Mouse (Mus musculus) kidney, postnatal 0 days (tissue): ENCODE measurements around the gene Cilp2. TPM values are rescaled to one million over a fixed set of nuclear protein-coding genes. Genes with fewer than 3 reads are reported as not detected.
A peak's percentile ranks its signal among the peaks of the same experiment; 100 is the strongest.

Experiments
- ATAC-seq: fragments of 200-750 bp; cut with Nextera tagmentation; replicated peaks from 2 replicates; pipeline ENCODE4 v1.8.0; 2017; ENCODE audit warnings: low read depth, moderate number of reproducible peaks, moderate TSS enrichment, moderate library complexity; ENCODE audit not compliant: low FRiP score
- DNase-seq: peaks from one replicate; pipeline ENCODE4 v3.0.0-alpha.2; 2016; ENCODE audit warnings: low spot score
- H3K27ac ChIP-seq: fragments of 300-500 bp; sonication (generic); 2 replicates; pipeline ENCODE4 v1.5.1; 2014; ENCODE audit warnings: mild to moderate bottlenecking
- H3K27me3 ChIP-seq: fragments of 300-500 bp; sonication (generic); 2 replicates; pipeline ENCODE4 v1.6.1; 2014; ENCODE audit warnings: low read length, mixed read lengths; ENCODE audit not compliant: insufficient read depth
- H3K36me3 ChIP-seq: fragments of 300-500 bp; sonication (generic); 2 replicates; pipeline ENCODE4 v1.6.1; 2014; ENCODE audit warnings: low read length, mixed read lengths; ENCODE audit not compliant: insufficient read depth
- H3K4me1 ChIP-seq: fragments of 300-500 bp; sonication (generic); replicated peaks from 2 replicates; pipeline ENCODE4 v1.6.1; 2014; ENCODE audit warnings: antibody characterized with exemption, low read length, mixed read lengths; ENCODE audit not compliant: insufficient read depth
- H3K4me2 ChIP-seq: fragments of 300-500 bp; sonication (generic); 2 replicates; pipeline ENCODE4 v1.6.1; 2014; ENCODE audit warnings: mild to moderate bottlenecking, low read length, moderate library complexity, mixed read lengths
- H3K4me3 ChIP-seq: fragments of 300-500 bp; sonication (generic); replicated peaks from 2 replicates; pipeline ENCODE4 v1.5.1; 2014; ENCODE audit warnings: low read depth, low read length
- H3K9ac ChIP-seq: fragments of 300-500 bp; sonication (generic); 2 replicates; pipeline ENCODE4 v1.6.1; 2014; ENCODE audit warnings: low read depth, low read length
- H3K9me3 ChIP-seq: fragments of 300-500 bp; sonication (generic); replicated peaks from 2 replicates; pipeline ENCODE4 v1.6.1; 2016; ENCODE audit warnings: low read length, inconsistent platforms, mixed read lengths
- CTCF ChIP-seq: IDR thresholded peaks from 2 replicates; pipeline ENCODE4 v1.5.1; 2016; ENCODE audit warnings: antibody characterized with exemption, low read depth, mild to moderate bottlenecking, moderate library complexity
- WGBS: fragments of 180-500 bp; shearing (Covaris S2); extraction: QIAGEN DNeasy Blood & Tissue Kit; methylation state at CpG from one replicate; pipeline ENCODE4 v1.1.7; 2014; 5-methylcytosine and 5-hydroxymethylcytosine counted together
- polyA plus RNA-seq: library from polyadenylated mRNA; unstranded; fragments of >200 nt; fragmentation: Nextera tagmentation; extraction: Ambion mirVana; gene quantifications from 2 replicates; pipeline ENCODE4 v1.2.1, GENCODE M21; 2015

Cilp2 gene
- 0.69 and 0.75 TPM in 2 replicates for polyA plus RNA-seq

DNA sequence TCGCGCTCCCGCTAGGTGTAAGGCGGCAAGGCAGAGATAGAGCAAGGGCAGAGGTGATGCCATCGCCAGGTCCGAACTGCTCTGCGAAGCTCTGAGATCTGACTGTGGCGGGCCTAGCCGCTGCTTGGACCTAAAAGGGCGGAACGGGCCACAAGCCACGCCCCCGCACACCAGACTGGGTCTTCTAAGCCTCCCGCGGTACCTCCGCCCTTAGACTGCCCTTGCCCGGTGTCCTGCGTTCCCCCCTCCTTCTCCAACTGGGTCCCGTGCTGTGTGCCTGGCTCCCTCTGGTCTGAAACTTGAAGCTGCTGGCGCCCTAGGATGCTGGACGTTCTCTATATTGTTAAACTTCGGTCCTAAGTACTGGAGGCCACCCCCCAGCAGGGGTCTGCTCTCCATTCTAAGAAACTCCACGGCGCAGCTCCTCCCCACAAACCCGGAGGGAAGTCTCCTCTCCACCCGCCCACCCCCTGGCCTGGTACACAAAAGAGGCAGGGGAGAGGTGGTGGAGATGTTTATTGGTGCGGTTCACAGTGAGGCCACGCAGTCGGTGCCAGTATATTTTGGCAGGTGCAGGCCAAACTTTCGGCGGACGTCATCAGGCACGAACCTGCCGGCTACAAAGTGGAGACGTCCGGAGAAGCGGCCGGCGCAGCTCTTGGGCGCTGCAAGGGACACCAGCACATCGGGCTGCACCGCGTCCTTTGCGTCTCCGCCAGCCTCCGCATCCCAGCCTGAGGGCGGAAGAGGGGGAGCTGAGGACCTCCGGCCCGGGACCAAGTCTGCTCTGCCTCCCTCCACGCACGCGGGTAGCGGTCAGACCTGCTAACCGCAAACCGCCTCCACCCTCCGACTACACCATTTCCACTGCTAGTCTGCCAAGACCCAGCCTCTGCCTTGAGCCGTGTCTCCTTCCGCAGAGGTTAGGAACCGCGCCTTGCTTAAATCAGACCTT, at the start of gene Cilp2:
Gene Cilp2, minus strand, starts transcription at position 399 of the 955 bp plus-strand sequence.
- peak; percentile 26; the same call in 1 of the 2 replicates for ATAC-seq
- peak; percentile 46 for DNase-seq
- peak within 1 kb of the TSS; percentile 35; the same call in 1 of the 2 replicates for H3K9ac ChIP-seq

DNA sequence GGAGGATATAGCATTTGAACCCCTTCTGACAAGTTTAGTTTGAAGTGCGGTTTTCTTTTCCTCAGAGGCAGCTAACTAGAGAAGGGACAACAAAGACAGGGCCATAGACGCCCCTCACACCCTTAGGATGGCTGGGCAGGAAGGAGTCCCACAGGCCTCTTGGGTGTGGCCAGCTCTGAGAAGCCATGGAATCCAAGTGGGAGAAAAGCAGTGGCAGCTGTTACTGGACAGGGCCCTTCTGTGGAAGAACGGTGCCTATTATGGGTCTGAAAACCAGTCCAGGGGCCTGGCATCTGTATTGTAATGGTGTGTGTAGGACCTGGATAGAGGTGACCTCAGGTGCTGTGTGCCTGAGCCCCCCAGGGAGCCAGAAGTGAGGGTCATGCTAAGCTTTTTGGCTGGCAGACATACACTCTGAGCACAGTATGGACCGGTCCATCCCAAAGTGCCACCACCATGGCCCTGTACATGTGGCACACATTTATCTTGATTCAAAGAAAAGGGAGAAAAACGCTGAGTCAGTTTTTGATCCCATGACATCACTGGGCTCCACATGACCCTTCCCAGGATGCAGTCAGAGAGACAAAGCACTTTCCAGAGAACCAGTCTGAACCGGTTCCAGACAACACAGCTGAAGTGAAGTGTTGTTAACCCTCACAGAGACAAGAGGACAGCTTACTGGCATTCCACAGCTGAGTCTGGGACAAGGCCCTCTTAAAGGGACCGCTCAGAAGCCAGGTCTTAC, 48.7 kb upstream of the Cilp2 start:
- Histone ChIP-seq H3K4me2 (no peak overlapping the region), H3K9me3 (no peaks in the 10 kb centered on the region), H3K36me3 (peaks cover 12% of the 10 kb centered on the region), H3K9ac (no peak overlapping the region), H3K27ac (peak overlapping the region; percentile 84), H3K4me3 (no peak overlapping the region), H3K4me1 (peaks cover 14% of the 10 kb centered on the region), H3K27me3 (no peaks in the 10 kb centered on the region)
- 64% methylated on average over 7 of the region's 7 CpGs for WGBS
- ATAC-seq, result peak; percentile 89
- DNase-seq, result peak; percentile 76
- no peak for TF ChIP-seq CTCF

More for the DNA sequence above, at the start of gene Cilp2:
- H3K4me1 ChIP-seq, result peaks cover 16% of the 10 kb centered on the region
- no peak for TF ChIP-seq CTCF
- peak within 1 kb of the TSS; percentile 54 for H3K4me2 ChIP-seq
- H3K27me3 ChIP-seq, result peaks cover 77% of the 10 kb centered on the region
- peaks cover 6% of the 10 kb centered on the region; the same call in 1 of the 2 replicates for H3K36me3 ChIP-seq
- under 1% methylated on average over 60 of the region's 60 CpGs for WGBS
- H3K4me3 ChIP-seq, result peak within 1 kb of the TSS; percentile 28
- H3K27ac ChIP-seq, result no peak within 1 kb of the TSS
- H3K9me3 ChIP-seq, result no peaks in the 10 kb centered on the region

DNA sequence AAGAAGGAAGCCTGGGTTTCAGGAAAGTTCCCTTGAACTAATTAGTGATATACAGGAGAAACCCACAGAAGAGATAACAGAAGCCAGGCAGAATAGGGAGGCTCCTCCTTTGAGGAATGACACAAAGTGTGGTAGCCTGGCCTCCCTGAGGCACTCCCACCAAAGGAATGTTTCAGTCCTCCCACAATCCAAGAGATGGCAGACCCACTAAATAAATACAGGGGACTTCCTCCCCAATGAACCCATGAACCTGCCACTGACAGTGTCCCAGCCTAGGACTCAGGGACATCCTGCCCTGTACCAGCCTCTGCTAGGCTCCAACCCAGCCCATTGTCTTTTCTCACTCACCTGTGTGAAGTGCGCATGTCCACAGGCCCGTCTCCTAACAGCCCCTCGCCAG, 47.9 kb upstream of the Cilp2 start:
- Histone ChIP-seq H3K9ac (no peak overlapping the region), H3K27me3 (no peaks in the 10 kb centered on the region), H3K36me3 (peaks cover 12% of the 10 kb centered on the region), H3K27ac (peak overlapping the region; percentile 84; the same call in 1 of the 2 replicates), H3K4me2 (no peak overlapping the region), H3K4me1 (peaks cover 11% of the 10 kb centered on the region), H3K4me3 (no peak overlapping the region), H3K9me3 (no peaks in the 10 kb centered on the region)
- no peak for TF ChIP-seq CTCF
- no peak for ATAC-seq
- DNase-seq, result peak; percentile 21
- WGBS, result 77% methylated on average over 3 of the region's 3 CpGs

DNA sequence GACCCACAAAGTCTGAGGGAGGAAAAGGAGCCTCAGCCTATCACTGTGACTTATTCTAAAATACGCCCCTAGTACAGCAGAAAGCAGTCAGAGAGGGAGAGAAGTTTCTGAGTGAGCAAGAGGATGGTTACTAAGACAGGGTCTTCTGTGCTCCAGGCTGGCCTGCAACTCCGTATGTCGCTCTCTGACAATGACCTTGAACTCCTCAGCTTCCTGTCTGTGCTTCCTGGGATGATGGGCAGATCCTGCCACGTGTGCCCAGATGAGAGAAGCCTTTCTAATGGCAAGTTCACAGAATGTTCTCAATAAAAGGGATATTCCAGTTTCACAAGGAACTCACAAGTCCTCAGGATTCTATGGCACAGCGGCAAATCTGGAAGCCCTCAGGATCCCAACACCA, 47.1 kb upstream of the Cilp2 start:
- H3K27ac ChIP-seq, result no peak overlapping the region
- no peak overlapping the region for H3K9ac ChIP-seq
- no peak overlapping the region for H3K4me3 ChIP-seq
- no peak for TF ChIP-seq CTCF
- peaks cover 12% of the 10 kb centered on the region for H3K36me3 ChIP-seq
- no peak overlapping the region for H3K4me2 ChIP-seq
- H3K27me3 ChIP-seq, result no peaks in the 10 kb centered on the region
- ATAC-seq (no peak), DNase-seq (no peak)
- H3K4me1 ChIP-seq, result peaks cover 8% of the 10 kb centered on the region
- WGBS, result 71% methylated on average over 5 of the region's 5 CpGs
- H3K9me3 ChIP-seq, result no peaks in the 10 kb centered on the region

DNA sequence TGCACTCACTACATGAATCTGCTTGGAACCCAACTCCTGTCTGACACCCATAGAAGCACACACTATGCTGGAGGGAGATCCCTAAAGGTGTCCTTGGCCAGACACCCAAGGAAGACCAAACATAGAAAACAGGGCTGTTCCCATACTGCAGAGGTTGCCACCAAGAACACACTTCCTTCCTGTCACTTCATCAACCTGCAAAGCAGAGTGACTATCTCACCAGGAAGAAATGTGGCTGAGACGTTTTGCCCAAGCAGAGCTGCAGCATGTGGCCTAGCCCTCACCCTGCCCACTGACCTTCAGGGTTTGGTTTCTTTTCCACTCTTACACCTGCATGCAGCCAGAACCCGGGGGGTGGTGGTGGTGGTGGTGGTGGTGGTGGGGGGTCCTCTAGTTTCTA, 46.3 kb upstream of the Cilp2 start:
- H3K27me3 ChIP-seq, result no peaks in the 10 kb centered on the region
- H3K36me3 ChIP-seq, result peaks cover 12% of the 10 kb centered on the region
- H3K4me1 ChIP-seq, result peaks cover 8% of the 10 kb centered on the region
- H3K27ac ChIP-seq, result no peak overlapping the region
- 68% methylated on average over 2 of the region's 2 CpGs for WGBS
- no peak overlapping the region for H3K4me2 ChIP-seq
- TF ChIP-seq CTCF, result no peak
- ATAC-seq (no peak), DNase-seq (no peak)
- H3K9ac ChIP-seq, result no peak overlapping the region
- no peaks in the 10 kb centered on the region for H3K9me3 ChIP-seq
- no peak overlapping the region for H3K4me3 ChIP-seq

DNA sequence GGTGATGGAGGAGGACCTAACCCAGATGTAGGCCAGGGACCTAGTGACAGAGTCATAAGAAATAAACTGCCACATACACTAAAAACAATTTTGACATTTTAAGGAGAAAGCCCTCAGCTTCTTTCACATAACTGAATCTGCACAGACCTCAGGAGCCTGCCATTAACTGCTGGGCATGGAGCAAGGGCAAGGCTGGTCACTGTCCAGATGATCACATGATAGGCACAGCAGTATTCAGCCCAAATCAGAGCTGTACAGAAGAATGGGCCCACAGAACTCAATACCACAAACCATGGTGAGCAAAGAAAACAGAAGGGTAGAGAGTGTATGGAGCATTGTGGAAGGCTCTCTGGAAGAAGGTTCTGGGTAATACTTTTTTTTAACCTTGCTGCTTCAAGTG, 39.4 kb upstream of the Cilp2 start:
- ATAC-seq (no peak), DNase-seq (no peak)
- Histone ChIP-seq H3K4me1 (no peaks in the 10 kb centered on the region), H3K36me3 (no peaks in the 10 kb centered on the region; the same call in 1 of the 2 replicates), H3K9me3 (no peaks in the 10 kb centered on the region), H3K27me3 (no peaks in the 10 kb centered on the region), H3K9ac (no peak overlapping the region), H3K4me3 (no peak overlapping the region), H3K27ac (no peak overlapping the region), H3K4me2 (no peak overlapping the region)
- TF ChIP-seq CTCF, result no peak
